Comparison of ENCODE assay signal across 8 mouse cellular contexts in the genomic region with DNA sequence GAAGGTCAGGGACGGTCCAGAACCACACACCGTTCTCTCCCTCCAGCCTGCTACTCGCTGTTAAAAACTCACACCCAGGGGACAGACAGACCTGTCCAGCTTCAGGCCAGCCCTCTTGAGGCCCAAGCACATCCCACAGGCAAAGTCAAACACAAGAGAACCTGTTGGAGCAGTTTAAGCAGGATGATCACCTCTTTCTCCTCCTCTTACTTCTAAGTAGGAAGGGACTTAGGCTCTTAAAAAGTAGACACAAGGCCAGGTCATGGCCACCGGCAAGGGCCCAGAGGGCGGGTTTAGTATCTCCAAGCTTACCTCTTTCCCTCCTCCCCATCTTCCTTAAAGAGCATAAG. TPM values are rescaled to one million over a fixed set of nuclear protein-coding genes. Genes with fewer than 3 reads are reported as not detected.
DNase-seq lines count a peak whose midpoint lies in the region; ATAC-seq lines count a peak whose summit lies in the region.

No protein-coding gene starts in this region.

- H3K4me2 ChIP-seq in embryonic facial prominence, embryonic 15.5 days (replicated peaks): peak overlapping the region; percentile 71
- peak overlapping the region; percentile 75 for H3K4me2 ChIP-seq in midbrain, embryonic 15.5 days

- no peaks in the 10 kb centered on the region for H3K27me3 ChIP-seq in embryonic facial prominence, embryonic 15.5 days
- no peaks in the 10 kb centered on the region for H3K27me3 ChIP-seq in midbrain, embryonic 15.5 days (replicated peaks)

- 7% methylated on average over 5 of the region's 5 CpGs for WGBS in embryonic facial prominence, embryonic 15.5 days
- 8% methylated on average over 5 of the region's 5 CpGs for WGBS in midbrain, embryonic 15.5 days

- H3K4me1 ChIP-seq in embryonic facial prominence, embryonic 15.5 days: peaks cover 43% of the 10 kb centered on the region
- peaks cover 48% of the 10 kb centered on the region for H3K4me1 ChIP-seq in midbrain, embryonic 15.5 days

- no peak for ATAC-seq in embryonic facial prominence, embryonic 15.5 days (ENCODE audit: insufficient number of reproducible peaks, low FRiP score, low TSS enrichment, low read depth)
- ATAC-seq in midbrain, embryonic 15.5 days (replicated peaks): no peak

- peak overlapping the region; percentile 88 for H3K27ac ChIP-seq in embryonic facial prominence, embryonic 15.5 days (replicated peaks)
- peak overlapping the region; percentile 80 for H3K27ac ChIP-seq in midbrain, embryonic 15.5 days

- no peaks in the 10 kb centered on the region for H3K36me3 ChIP-seq in embryonic facial prominence, embryonic 15.5 days
- H3K36me3 ChIP-seq in midbrain, embryonic 15.5 days (replicated peaks): no peaks in the 10 kb centered on the region

- peak overlapping the region; percentile 84 for H3K4me3 ChIP-seq in embryonic facial prominence, embryonic 15.5 days (replicated peaks)
- H3K4me3 ChIP-seq in midbrain, embryonic 15.5 days: peak overlapping the region; percentile 72

- H3K9ac ChIP-seq in embryonic facial prominence, embryonic 15.5 days: peak overlapping the region; percentile 97
- peak overlapping the region; percentile 98 for H3K9ac ChIP-seq in midbrain, embryonic 15.5 days

- no peaks in the 10 kb centered on the region for H3K9me3 ChIP-seq in embryonic facial prominence, embryonic 15.5 days (replicated peaks)
- H3K9me3 ChIP-seq in midbrain, embryonic 15.5 days: no peaks in the 10 kb centered on the region

- peak; percentile 21 for DNase-seq in retina, embryonic 14.5 days (ENCODE audit: low spot score)
- no peak for DNase-seq in retina, postnatal 1 day
- peak; percentile 30 for DNase-seq in kidney, postnatal 14 days
- DNase-seq in adrenal gland, adult 8-10 months: no peak
- DNase-seq in right cerebral cortex, postnatal 14 days: no peak
- DNase-seq in thymus, postnatal 10 days (ENCODE audit: low spot score in 2 of 2): no peak

RNA-seq across cellular contexts. Expression of gene Phf2, which starts 1.3 kb away (rescaled TPM):
- polyA plus RNA-seq in embryonic facial prominence, embryonic 15.5 days (2015; fragmentation: Nextera tagmentation; extraction: Ambion mirVana): 8.6 and 10.3 TPM in 2 replicates
- polyA plus RNA-seq in midbrain, embryonic 15.5 days (2015; fragmentation: Nextera tagmentation; extraction: Ambion mirVana): 10.7 and 11.0 TPM in 2 replicates
- 10 to 100 TPM; 42.0 to 53.5 (median 49.6) TPM for total RNA-seq in adrenal gland, adult 8-10 months (2022)

Comparison
In these comparisons a context has a peak if more than half of its experiments do, and no peak if none do; other contexts are left out.
1. DNase-seq: peak in retina, embryonic 14.5 days (single experiment) and kidney, postnatal 14 days (single experiment); none in retina, postnatal 1 day (single experiment), adrenal gland, adult 8-10 months (single experiment), right cerebral cortex, postnatal 14 days (single experiment) and thymus, postnatal 10 days (0 of 2).